Mouse (Mus musculus) heart, adult 2 months (tissue): ENCODE results near the gene Sh3glb1. TPM values are rescaled to one million over a fixed set of nuclear protein-coding genes. Genes with fewer than 3 reads are reported as not detected.

Experiments
- DNase-seq, 2 experiments: peaks; one replicate each; pipeline ENCODE4 v3.0.0; 2021
- H3K27ac ChIP-seq: fragments of 200-600 bp; 2 replicates; pipeline ENCODE4 v1.8.1; 2022
- H3K27me3 ChIP-seq: fragments of 200-500 bp; 2 replicates; pipeline ENCODE4 v1.6.1; 2012; ENCODE audit warnings: mild to moderate bottlenecking, low read length, inconsistent platforms, mixed read lengths; ENCODE audit not compliant: control insufficient read depth, insufficient read depth
- H3K36me3 ChIP-seq: fragments of 200-500 bp; 2 replicates; pipeline ENCODE4 v1.6.1; 2012; ENCODE audit warnings: low read length, inconsistent platforms; ENCODE audit not compliant: control insufficient read depth, insufficient read depth
- H3K4me1 ChIP-seq: fragments of 200-500 bp; 2 replicates; pipeline ENCODE4 v1.6.1; 2011; ENCODE audit warnings: low read length; ENCODE audit not compliant: control insufficient read depth, insufficient read depth
- H3K4me3 ChIP-seq: fragments of 200-600 bp; 2 replicates; pipeline ENCODE4 v1.8.1; 2022
- H3K79me2 ChIP-seq: fragments of 200-500 bp; replicated peaks from 2 replicates; pipeline ENCODE4 v1.6.1; 2012; ENCODE audit warnings: mild to moderate bottlenecking, inconsistent platforms, low read length, moderate library complexity, mixed read lengths; ENCODE audit not compliant: control insufficient read depth, insufficient read depth
- H3K9ac ChIP-seq: fragments of 200-500 bp; 2 replicates; pipeline ENCODE4 v1.6.1; 2012; ENCODE audit warnings: low read depth, mild to moderate bottlenecking, control low read depth, inconsistent platforms, low read length, mixed read lengths
- CTCF ChIP-seq: fragments of 200-600 bp; IDR thresholded peaks from 2 replicates; pipeline ENCODE4 v1.8.1; 2022; ENCODE audit warnings: antibody characterized with exemption, mild to moderate bottlenecking, moderate library complexity
- EP300 ChIP-seq: fragments of 200-500 bp; IDR thresholded peaks from 2 replicates; pipeline ENCODE4 v1.6.1; 2011; ENCODE audit warnings: low read depth, low read length, control low read depth; ENCODE audit not compliant: insufficient read depth
- POLR2A ChIP-seq: fragments of 200-500 bp; IDR thresholded peaks from 2 replicates; pipeline ENCODE4 v1.6.1; 2011; ENCODE audit warnings: mild to moderate bottlenecking, low read depth, low read length, control low read depth; ENCODE audit not compliant: insufficient read depth
- WGBS: fragments of 180-500 bp; shearing (Covaris S2); methylation state at CpG from one replicate; pipeline ENCODE4 v1.1.7; 2018; 5-methylcytosine and 5-hydroxymethylcytosine counted together
- intact Hi-C: fragments of 180-260 bp; cut with DNase I; formaldehyde crosslinking; loops from one replicate; pipeline ENCODE4 v1.15.1; 2025
- polyA plus RNA-seq: library from polyadenylated mRNA; depleted of rRNA; stranded (reverse); fragments of >200 nt; gene quantifications from 2 replicates; pipeline ENCODE4 v1.2.3, GENCODE M21; 2012
- total RNA-seq, 2 experiments: library from RNA; stranded (reverse); gene quantifications; 2 replicates each; pipeline ENCODE4 v1.2.3; 2021

The Sh3glb1 gene
- total and polyA plus RNA-seq, 3 experiments: 94.5 to 407 (median 314) TPM

GRCm38 (mm10) chr3:144717121-144717520, 3.0 kb downstream of the Sh3glb1 start:
- peaks cover 25% of the 10 kb centered on the region for H3K4me1 ChIP-seq
- intact Hi-C loops: loop anchor here (5.0 kb wide), 1 partner anchor 75 kb away; no protein-coding TSS in a partner anchor
- H3K27ac ChIP-seq: peak overlapping the region; percentile 97; the same call in 1 of the 2 replicates
- no peaks in the 10 kb centered on the region for H3K27me3 ChIP-seq
- TF ChIP-seq EP300 (no peak), CTCF (no peak), POLR2A (no peak)
- H3K79me2 ChIP-seq: peaks cover 9% of the 10 kb centered on the region
- H3K36me3 ChIP-seq: peaks cover 35% of the 10 kb centered on the region
- 32% methylated on average over 3 of the region's 3 CpGs for WGBS
- H3K4me3 ChIP-seq: 0 out of 2 replicates have a peak overlapping the region, but pooled peaks have one; percentile 69
- H3K9ac ChIP-seq: no peak overlapping the region
- DNase-seq: no peak

GRCm38 (mm10) chr3:144715901-144716300, 4.2 kb downstream of the Sh3glb1 start:
- H3K79me2 ChIP-seq: peaks cover 13% of the 10 kb centered on the region
- peak overlapping the region; percentile 33 for H3K9ac ChIP-seq
- peak in 1 of 2 experiments; percentile 24 for DNase-seq
- peaks cover 38% of the 10 kb centered on the region for H3K36me3 ChIP-seq
- WGBS: 21% methylated on average over 9 of the region's 9 CpGs
- no peak for TF ChIP-seq CTCF
- TF ChIP-seq EP300: no peak
- no peak for TF ChIP-seq POLR2A
- peaks cover 28% of the 10 kb centered on the region for H3K4me1 ChIP-seq
- intact Hi-C loops: loop anchor here (5.0 kb wide), 1 partner anchor 74 kb away; no protein-coding TSS in a partner anchor
- no peaks in the 10 kb centered on the region for H3K27me3 ChIP-seq
- H3K4me3 ChIP-seq: no peak overlapping the region; the same call in 1 of the 2 replicates
- H3K27ac ChIP-seq: peak overlapping the region; percentile 10; the same call in 1 of the 2 replicates

GRCm38 (mm10) chr3:144715033-144715432, 5.1 kb downstream of the Sh3glb1 start:
- H3K36me3 ChIP-seq: peaks cover 40% of the 10 kb centered on the region
- peaks cover 25% of the 10 kb centered on the region for H3K4me1 ChIP-seq
- peak overlapping the region; percentile 7; the same call in 1 of the 2 replicates for H3K27ac ChIP-seq
- no peaks in the 10 kb centered on the region for H3K27me3 ChIP-seq
- peak overlapping the region; percentile 50 for H3K9ac ChIP-seq
- peaks cover 13% of the 10 kb centered on the region for H3K79me2 ChIP-seq
- 30% methylated on average over 7 of the region's 7 CpGs for WGBS
- peak in 1 of 2 experiments; percentile 20 for DNase-seq
- TF ChIP-seq EP300: no peak
- no peak for TF ChIP-seq CTCF
- TF ChIP-seq POLR2A: no peak
- intact Hi-C loops: loop anchor here (5.0 kb wide), 1 partner anchor 73 kb away; no protein-coding TSS in a partner anchor
- no peak overlapping the region for H3K4me3 ChIP-seq

GRCm38 (mm10) chr3:144714606-144715005, 5.5 kb downstream of the Sh3glb1 start:
- peaks cover 40% of the 10 kb centered on the region for H3K36me3 ChIP-seq
- H3K79me2 ChIP-seq: peaks cover 13% of the 10 kb centered on the region
- H3K4me3 ChIP-seq: no peak overlapping the region
- peak overlapping the region; percentile 7 for H3K27ac ChIP-seq
- 0 out of 2 replicates have a peak, but pooled peaks have one; percentile 12 for TF ChIP-seq EP300
- TF ChIP-seq CTCF: no peak
- H3K4me1 ChIP-seq: peaks cover 25% of the 10 kb centered on the region
- no peak overlapping the region for H3K9ac ChIP-seq
- WGBS: 11% methylated on average over 8 of the region's 8 CpGs
- peak in 1 of 2 experiments; percentile 40 for DNase-seq
- intact Hi-C loops: loop anchor here (5.0 kb wide), 1 partner anchor 72 kb away; no protein-coding TSS in a partner anchor
- H3K27me3 ChIP-seq: no peaks in the 10 kb centered on the region

- TF ChIP-seq CTCF (no peak), POLR2A (no peak), EP300 (no peak)
- no peak overlapping the region for H3K9ac ChIP-seq
Observed at GRCm38 (mm10) chr3:144714126-144714525, 6.0 kb downstream of the Sh3glb1 start.

GRCm38 (mm10) chr3:144711607-144712206, 8.4 kb downstream of the Sh3glb1 start:
- peaks cover 20% of the 10 kb centered on the region for H3K4me1 ChIP-seq
- WGBS: 57% methylated on average over 6 of the region's 6 CpGs
- H3K27me3 ChIP-seq: no peaks in the 10 kb centered on the region
- intact Hi-C loops: no loop called here
- H3K36me3 ChIP-seq: peaks cover 35% of the 10 kb centered on the region
- no peak overlapping the region for H3K27ac ChIP-seq
- no peak for TF ChIP-seq POLR2A
- no peak for TF ChIP-seq CTCF
- TF ChIP-seq EP300: no peak
- no peak overlapping the region for H3K9ac ChIP-seq
- H3K4me3 ChIP-seq: no peak overlapping the region
- peaks cover 11% of the 10 kb centered on the region for H3K79me2 ChIP-seq
- DNase-seq: no peak

More at GRCm38 (mm10) chr3:144714126-144714525, 6.0 kb downstream of the Sh3glb1 start:
- Histone ChIP-seq H3K27me3 (no peaks in the 10 kb centered on the region), H3K36me3 (peaks cover 42% of the 10 kb centered on the region), H3K4me3 (no peak overlapping the region), H3K27ac (peak overlapping the region; percentile 7), H3K4me1 (peaks cover 25% of the 10 kb centered on the region), H3K79me2 (peaks cover 14% of the 10 kb centered on the region)
- WGBS: 26% methylated on average over 7 of the region's 7 CpGs
- peak; percentile 44 to 66 for DNase-seq
- intact Hi-C loops: no loop called here
